Mouse (Mus musculus): ENCODE measurements around the gene Htatip2. TPM values are rescaled to one million over a fixed set of nuclear protein-coding genes. Genes with fewer than 3 reads are reported as not detected.

The Htatip2 gene
- total RNA-seq, 2 experiments from 2014 or later: 11.0 to 12.7 TPM

Other genes with a start within 250 kb of the Htatip2 start
- gene Dbx1, start 122.3 kb upstream of the Htatip2 start, total RNA-seq (2021): not detected
- gene Prmt3, start 19.2 kb downstream of the Htatip2 start, total RNA-seq (2021): 10 to 100 TPM; 31.0 to 34.8 TPM
- under 1 TPM; 0.07 TPM for gene Slc6a5, start 151.0 kb downstream of the Htatip2 start, total RNA-seq (2021)
- 10 to 100 TPM; 62.9 to 63.6 TPM for gene Nell1, start 215.7 kb downstream of the Htatip2 start, total RNA-seq (2021)

Measured in left cerebral cortex, postnatal 25 days (tissue).